Mouse (Mus musculus) left cerebral cortex, postnatal 25 days (tissue): ENCODE data around the gene Dclk2. TPM values are rescaled to one million over a fixed set of nuclear protein-coding genes. Genes with fewer than 3 reads are reported as not detected.

ENCODE experiments used
- DNase-seq, 2 experiments: peaks; one replicate each; pipeline ENCODE4 v3.0.0; 2022; ENCODE audit warnings: low spot score in 2 of 2, mixed read lengths in 1 of 2
- intact Hi-C: fragments of 180-260 bp; cut with DNase I; formaldehyde crosslinking; loops from one replicate; pipeline ENCODE4 v1.15.1; 2025
- total RNA-seq, 2 experiments: library from RNA; stranded (reverse); gene quantifications; 2 replicates each; pipeline ENCODE4 v1.2.3; 2021

Gene Dclk2
- total RNA-seq, 2 experiments from 2014 or later: 59.2 to 62.0 TPM

DNA sequence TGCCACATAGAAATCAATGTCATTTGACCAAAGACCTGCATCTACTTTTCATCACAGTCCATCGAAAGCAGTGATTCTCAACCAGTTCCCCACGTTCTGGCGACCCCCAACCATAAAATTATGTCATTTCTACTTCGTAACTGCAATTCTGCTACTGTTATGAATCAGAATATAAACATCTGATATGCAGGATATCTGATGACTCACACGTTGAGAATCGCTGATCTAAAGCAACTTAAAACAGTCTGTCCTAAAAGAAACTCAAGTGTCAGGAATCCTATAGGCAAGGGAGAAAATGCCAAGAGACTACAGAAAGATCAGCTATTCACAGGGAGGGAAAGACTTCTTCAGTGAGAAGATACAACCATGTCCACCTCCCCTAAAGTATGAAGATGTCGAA lies 69.5 kb downstream of the Dclk2 start:
- DNase-seq: no peak
- intact Hi-C loops: no loop called here

DNA sequence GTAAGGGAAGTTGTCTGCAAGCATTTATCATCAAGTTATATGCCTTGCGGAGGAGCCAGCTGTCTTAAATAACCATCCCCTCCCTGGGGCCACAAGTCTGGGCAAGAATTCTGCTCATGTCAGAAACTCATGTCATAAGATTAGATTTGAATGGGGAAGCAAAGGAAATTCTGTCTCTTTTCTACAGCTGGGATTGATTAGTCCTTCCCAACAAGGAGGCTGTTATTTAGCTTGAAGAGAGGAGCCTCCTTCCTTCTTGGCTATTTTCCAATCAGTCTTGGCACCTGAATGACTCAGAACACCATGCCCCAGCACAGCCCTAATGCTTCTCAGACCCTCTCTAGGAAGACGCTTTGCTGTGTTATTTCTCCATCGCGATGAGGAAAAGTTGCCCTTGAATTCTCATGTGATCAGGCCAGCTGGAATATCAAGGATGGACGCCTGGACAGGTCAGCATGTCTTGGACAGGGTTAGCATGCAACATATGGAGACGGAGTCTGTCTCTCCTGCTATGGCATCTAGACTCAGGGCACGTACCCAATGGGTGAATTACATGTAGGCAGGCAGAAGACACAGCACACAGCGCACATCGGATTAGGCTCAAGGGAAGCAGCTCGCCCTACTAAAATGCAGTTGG lies 70.1 kb downstream of the Dclk2 start:
- intact Hi-C loops: no loop called here
- DNase-seq: no peak

DNA sequence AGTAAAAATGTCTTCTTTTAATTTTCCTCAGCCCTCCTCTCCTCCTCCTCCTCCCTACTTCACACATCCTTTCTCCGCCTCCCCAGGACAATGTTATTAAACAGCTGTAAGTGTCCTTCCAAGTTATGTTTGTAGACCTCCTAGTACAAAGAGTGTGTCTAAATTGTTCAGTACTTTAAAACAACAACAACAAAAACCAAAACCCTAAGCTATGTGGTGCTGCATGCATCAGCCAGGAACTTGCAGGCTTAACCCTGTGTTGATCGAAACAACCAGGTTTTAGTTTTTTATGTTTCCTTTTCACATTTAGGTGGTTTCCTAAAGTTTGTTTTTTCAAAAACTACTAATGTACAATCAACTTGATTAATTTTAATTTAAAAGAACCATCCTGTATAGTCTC lies 71.3 kb downstream of the Dclk2 start:
- intact Hi-C loops: loop anchor here (5.0 kb wide), 1 partner anchor 68 kb away; no protein-coding TSS in a partner anchor
- DNase-seq: no peak

DNA sequence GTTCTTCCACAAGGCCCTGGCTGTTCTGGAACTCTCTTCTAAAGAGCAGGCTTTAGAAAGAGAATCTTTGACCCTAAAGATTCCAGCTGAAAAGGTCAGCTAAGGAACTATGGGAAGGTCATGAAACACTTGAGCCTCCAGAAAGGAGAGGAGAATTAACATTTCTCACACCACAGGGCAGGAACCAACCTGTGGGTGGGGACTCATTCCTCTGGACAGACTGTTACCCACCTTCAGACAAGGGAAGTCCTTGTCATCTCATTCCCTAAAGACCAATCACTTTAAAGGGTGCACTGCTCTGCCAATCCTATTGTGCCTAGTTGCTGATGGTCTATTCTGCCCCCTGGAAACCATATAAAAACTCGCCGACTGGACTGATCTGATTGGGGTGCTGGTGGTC lies 73.1 kb downstream of the Dclk2 start:
- DNase-seq: no peak
- intact Hi-C loops: loop anchor here (5.0 kb wide), 1 partner anchor 70 kb away; no protein-coding TSS in a partner anchor

DNA sequence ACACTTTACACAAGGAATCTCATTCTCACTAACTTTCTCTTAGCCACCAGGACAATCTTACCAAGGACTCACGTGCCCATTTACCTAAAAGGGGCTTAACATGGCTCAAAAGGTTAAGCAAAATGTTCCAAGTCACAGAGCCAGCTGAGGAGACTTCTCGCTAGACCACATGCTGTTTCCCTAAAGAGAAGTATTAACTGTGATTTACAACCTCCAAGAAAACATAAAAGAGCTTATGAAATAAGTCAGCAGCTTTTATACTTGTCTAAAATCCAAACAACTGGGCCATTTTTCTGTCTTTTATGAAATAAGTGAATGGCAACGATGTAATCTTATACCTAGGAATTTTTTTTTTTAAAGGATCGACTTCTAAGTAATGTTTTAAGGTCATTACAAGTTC lies 74.6 kb downstream of the Dclk2 start:
- intact Hi-C loops: loop anchor here (5.0 kb wide), 1 partner anchor 71 kb away; no protein-coding TSS in a partner anchor
- DNase-seq: no peak

DNA sequence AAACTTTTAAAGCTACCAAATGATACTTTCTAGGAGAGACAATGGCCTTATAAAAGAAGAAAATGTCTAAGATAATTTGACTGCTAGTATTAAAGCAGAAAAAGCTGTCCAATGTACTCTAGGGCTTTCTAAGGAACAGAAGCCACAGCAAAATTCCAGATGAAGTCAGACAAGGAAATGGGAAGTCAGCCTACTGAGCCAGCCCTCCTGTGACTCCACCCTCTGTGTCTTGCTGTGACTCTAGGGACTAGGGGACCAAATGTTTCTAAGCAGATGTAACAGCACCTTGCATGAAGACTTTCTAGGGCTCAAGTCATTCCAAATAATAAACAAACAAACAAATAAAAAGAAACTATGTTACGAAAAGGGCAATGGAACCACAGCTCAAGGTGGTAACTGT lies 75.1 kb downstream of the Dclk2 start:
- no peak for DNase-seq
- intact Hi-C loops: loop anchor here (5.0 kb wide), 1 partner anchor 72 kb away; no protein-coding TSS in a partner anchor

DNA sequence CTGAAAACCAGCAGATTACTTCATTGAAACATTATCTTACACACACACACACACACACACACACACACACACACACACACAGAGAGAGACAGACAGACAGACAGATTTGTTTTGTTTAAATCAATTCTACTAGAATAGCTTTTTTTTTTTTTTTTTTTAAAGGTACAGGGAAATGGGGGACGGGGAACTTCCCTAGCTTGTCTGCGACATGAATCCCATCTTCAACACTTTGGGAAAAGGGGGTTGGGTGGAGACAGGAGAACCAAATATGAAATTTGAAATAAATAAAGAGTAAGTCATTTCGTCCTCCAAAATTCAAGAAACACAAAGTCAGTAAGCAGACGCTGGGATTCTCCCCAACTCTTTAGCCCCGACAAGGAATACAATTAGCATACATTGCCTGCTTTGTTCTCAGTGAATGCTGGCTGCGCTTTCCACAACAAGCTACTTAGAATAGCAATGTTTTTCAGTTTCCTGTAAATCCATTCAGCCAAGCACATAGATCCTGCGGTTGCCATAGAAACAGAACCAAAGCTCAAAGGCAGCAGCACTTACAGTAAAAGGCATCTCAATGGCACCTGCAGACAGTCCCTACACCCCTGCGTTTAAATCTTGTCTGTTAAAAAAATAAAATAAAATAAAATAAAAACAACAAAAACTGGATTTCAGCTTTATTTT lies 75.7 kb downstream of the Dclk2 start:
- DNase-seq: peak; percentile 57 to 76

DNA sequence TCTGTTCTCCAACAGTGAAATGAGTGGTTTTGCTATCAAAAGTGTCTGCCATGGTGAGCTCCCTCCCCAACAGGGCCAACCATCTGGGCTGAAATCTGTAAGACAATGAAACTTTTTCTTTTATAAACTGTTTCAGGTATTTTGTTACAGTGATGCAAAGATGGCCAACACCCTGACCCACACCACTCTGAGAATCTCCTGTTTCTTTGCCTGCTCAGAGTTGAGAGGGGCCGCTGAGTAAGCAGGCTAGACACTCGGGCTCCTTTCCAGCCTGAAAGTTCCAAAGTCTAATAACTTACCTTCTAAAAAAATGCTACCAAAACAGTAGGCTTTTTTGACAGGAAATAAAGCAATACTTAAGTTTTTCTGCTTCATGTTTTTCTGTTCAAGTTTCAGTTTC lies 78.2 kb downstream of the Dclk2 start:
- DNase-seq: no peak
- intact Hi-C loops: no loop called here

More for the DNA sequence above, 75.7 kb downstream of the Dclk2 start:
- intact Hi-C loops: loop anchor here (5.0 kb wide), 1 partner anchor 72 kb away; no protein-coding TSS in a partner anchor

DNA sequence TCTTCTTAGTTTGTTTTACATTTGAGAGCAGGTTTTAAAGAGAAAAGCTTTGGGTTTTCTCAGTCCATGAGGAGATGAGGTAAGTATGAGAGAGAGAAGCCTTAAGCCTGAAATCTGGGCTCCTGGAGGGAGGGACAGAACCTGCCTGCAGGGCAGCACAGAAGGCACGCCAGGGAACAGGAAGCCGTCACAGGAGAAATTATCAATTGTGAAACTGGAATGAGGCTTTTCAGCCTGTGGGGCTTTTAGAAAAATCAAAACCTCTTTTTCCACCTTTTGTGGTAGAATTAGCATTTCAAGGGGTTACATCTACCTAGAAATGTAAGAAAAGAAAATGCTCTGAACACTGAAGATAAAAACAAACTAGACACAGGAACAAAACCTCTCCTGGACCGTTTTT lies 81.0 kb downstream of the Dclk2 start:
- intact Hi-C loops: no loop called here
- DNase-seq: no peak

DNA sequence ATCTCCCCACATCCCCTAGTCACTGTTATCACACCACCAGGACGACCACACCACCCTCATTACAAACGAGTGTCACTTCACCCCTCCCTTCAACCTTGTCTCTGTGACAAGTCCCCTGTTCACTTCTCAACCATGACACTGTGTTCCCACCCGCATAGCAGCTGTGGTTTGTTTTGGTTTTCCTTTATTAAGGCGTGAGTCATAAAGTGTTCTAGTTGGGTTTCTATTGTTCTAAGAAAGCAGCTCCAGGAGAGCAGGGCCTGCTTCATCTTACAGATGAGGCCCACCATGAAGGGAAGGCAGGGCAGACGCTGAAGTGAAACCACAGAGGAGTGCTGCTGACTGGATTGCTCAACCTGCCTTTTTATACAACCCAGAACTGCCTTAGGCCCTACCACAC lies 83.3 kb downstream of the Dclk2 start:
- intact Hi-C loops: no loop called here
- DNase-seq: no peak

DNA sequence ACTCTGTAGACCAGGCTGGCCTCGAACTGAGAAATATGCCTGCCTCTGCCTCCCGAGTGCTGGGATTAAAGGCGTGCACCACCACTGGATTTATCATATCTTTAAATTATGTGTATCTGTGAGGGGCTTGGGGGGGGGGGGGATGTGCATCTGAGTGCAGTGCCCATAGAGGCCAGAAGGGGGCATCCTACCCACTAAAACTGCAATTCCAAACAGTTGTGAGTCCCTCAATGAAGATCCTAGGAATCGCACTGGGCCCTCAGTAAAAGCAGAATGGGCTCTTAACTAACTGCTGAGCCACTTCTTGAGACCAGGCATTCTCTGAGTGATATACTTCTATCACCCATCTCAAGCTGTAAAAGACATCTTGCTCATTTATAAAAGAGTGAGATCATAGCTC lies 85.5 kb downstream of the Dclk2 start:
- intact Hi-C loops: loop anchor here (2.0 kb wide), 1 partner anchor 86 kb away; the partner anchor contains the start of gene Dclk2
- DNase-seq: no peak

DNA sequence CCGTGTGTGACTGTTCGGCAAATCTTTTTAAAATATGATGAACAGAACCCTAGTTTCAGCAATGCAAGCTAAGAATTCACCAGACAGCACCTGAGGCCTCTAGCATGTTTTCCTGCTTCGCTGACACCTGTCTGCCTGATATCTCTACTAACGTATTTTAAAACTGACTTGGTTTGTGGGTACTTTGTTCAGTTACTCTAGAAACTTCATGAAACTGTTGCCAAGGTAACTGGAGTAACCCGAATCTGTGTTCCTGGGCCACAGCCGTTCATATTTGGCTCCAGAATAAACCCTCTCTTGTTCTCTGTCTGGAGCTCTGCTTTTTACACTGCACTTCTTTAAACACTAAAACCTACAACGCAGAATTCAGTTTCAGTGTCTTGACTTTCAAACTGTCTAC lies 86.3 kb downstream of the Dclk2 start:
- intact Hi-C loops: loop anchor here (2.0 to 5.0 kb wide), 2 partner anchors 86 to 143 kb away; partner anchors contain the start of gene Dclk2
- DNase-seq: no peak

DNA sequence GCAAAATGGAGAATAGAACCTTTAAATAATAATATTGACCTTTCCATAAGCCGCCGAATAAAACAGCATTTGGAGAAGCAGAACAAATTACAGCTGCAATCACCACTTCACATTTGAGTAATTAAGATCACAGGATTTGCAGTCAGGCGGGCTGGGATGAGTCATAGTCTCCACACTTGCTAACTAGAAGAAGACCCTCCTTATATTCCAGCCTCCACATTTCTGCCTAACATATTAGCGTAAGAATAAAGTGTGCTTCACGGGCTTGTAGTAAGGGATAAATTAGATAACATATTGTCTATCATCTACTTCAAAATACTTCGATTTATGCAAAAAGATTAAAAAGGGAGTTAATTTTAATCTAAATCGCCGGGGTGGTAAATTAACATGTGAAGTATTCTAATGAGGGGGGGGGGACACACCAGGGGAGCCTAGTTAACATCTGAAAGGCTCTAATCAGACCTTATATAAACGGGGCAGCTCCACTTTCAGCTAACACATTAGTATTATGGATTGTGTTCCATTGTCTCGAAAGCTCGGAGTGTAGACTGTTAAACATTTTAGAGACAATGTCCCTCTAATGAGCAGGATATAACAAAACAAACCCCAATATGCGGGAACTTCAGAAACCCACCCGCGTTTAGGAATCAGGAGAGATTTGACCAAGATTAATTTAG lies 87.9 kb downstream of the Dclk2 start:
- intact Hi-C loops: loop anchor here (5.0 kb wide), 1 partner anchor 145 kb away; no protein-coding TSS in a partner anchor
- peak in 1 of 2 experiments; percentile 44 for DNase-seq

DNA sequence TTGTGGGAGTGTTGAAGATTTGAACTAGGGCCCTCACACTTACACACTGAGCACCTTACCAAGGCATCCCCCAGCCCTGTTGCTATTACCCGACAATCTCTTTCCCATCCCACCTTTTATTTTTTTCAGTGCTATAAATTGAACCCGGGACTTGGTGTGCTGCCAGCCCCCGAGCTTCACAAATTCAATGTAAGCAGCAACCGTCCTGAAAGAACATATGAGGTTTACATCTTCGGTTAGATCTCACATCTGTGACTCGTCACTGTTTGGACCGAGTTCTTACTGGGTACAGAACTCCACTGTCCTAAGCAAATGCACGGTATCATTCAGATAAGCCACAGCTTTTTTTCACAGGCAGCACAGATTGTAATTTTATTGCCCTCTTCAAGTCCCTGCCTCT lies 88.5 kb downstream of the Dclk2 start:
- peak in 1 of 2 experiments; percentile 49 for DNase-seq
- intact Hi-C loops: loop anchor here (5.0 kb wide), 1 partner anchor 145 kb away; no protein-coding TSS in a partner anchor

DNA sequence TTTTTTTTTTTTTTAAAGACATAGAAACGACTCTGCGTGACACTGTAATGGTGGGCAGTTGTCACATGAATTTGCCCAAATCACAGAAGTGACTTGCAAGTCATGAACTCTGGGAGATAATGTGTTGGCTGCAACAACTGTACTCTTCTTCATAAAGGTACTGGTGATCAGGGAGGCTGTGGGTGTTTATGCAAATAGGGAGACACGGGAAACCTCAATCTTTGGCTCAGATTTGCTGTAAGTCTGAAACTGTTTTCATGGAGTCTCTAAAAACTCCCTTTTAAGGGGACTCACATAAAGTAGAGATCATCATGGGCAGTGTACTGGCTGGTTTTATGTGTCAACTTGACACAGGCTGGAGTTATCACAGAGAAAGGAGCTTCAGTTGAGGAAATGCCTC lies 93.1 kb downstream of the Dclk2 start:
- intact Hi-C loops: no loop called here
- no peak for DNase-seq

DNA sequence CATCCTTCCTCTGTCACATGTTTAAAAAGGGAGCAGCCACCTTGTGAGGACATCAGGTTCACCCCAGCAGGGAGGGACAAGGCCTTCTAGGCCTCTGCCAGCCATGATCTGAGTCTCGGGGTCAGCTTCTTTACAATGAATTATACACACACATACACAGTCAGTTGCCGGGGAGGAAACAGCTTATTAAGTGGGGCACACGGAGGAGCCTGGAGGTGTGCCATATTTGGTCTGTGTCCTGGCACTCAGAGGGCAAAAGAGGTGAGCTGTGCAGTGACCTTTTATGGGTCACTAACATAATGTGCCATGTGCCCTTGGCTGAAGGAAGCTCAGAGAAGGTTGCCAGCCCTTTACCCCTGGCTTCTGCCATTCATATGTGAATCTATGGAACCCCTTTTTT lies 99.3 kb downstream of the Dclk2 start:
- DNase-seq: no peak
- intact Hi-C loops: no loop called here

DNA sequence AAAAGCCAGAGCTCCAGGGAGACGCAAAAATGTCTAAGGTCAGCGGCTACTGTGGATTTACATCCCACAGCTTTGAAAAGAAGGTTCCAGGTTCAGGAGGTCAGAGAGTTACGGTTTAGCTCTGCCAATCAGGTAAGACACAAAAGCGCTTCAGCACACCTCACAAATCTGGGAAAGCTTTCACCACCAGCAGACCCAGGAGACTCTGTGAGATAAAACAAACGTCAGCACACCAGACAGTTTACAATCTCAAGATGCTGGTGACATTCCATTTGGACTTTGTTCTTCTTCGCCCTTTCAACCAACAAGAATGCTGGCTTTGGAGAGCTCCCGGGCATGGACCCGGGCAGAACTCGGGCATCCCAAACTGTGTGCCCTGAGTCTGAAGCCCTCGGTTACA lies 100.3 kb downstream of the Dclk2 start:
- intact Hi-C loops: no loop called here
- no peak for DNase-seq

DNA sequence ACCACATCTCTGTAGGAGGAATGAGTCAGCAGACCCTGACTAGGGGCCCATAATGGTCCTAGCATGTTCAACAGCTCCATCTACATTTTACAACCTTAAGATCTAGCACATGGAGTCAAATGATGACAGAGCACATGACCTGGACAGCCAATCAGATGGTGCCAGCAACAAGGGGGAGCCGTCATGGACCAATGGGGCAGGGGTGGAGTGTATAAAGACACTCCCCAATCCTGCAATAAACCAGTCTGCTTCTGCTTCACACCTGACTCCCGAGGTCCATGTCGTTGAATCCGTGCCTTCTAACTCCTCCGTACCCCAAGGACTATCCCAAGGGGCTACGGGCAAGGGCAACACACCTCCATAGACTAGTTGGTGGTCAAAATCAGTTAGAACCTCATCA lies 101.3 kb downstream of the Dclk2 start:
- intact Hi-C loops: no loop called here
- no peak for DNase-seq

DNA sequence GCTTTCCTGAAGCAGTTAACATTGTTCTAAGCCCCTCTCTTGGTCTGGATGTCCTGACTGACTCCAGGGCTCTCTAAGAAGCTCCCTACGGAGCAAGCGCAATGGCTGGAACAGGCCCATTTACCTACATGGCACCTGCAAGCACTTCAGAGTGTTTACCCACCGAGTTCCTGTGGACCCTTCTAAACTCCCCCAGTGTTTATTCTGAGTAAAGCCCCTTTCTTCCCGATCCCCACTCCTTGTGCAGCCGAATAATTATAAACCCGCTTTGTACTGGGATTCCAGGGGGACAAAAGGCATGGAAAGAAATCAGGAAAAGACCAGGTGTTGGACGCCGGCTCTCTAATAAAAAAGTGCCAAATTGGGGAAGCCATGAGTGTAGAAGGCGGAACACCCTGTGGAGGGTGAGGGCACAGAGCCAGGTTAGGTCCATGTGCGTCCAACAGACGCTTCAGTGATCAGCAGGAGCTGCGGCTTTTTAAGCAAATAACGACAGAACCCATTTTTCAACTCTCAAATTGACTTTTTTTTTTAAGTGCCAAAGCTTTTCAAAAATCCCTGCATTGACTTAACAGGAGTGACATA lies 102.6 kb downstream of the Dclk2 start:
- intact Hi-C loops: no loop called here
- no peak for DNase-seq

DNA sequence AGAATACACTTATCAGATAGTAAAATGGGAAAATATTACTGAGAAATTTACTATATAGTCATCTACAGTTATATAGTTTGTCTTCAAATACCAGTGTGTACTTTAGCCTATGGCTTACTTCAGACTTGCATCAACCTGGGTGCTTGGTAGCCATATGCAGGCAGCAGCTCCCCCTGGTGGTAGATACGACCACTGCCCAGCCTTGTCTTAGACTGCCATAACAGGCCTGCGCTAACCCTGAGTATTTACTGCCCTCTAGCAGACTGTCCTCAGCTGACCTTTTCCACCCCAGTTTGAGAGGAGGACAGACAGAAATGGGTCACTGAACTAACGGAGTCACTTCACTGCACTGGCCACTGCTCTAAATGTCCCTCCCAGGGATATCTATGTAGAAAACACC lies 108.0 kb downstream of the Dclk2 start:
- intact Hi-C loops: loop anchor here (5.0 kb wide), 1 partner anchor 110 kb away; the partner anchor contains the start of gene Dclk2
- DNase-seq: peak; percentile 81 to 88
